Mouse (Mus musculus) MEL (cell line): ENCODE data around the gene Pfkfb1. TPM values are rescaled to one million over a fixed set of nuclear protein-coding genes. Genes with fewer than 3 reads are reported as not detected.
A peak's percentile ranks its signal among the peaks of the same experiment; 100 is the strongest.

Experiments used
- DNase-seq: peaks from one replicate; pipeline ENCODE4 v3.0.0; 2011; ENCODE audit warnings: low read depth, low spot score
- H3K27ac ChIP-seq: 2 replicates; pipeline ENCODE4 v1.5.1; 2012; ENCODE audit warnings: low read depth, mild to moderate bottlenecking, control low read depth, low read length, moderate library complexity; ENCODE audit not compliant: control insufficient read depth
- H3K27me3 ChIP-seq, 2 experiments: fragments of 150-350 bp in 1 of 2; sonication (generic) in 1 of 2; 2 replicates each; pipeline ENCODE4 v1.6.1; 2012; ENCODE audit warnings: low read length in 2 of 2, mild to moderate bottlenecking in 2 of 2, improper control_type of control experiment in 1 of 2, moderate library complexity in 1 of 2; ENCODE audit not compliant: insufficient read depth in 2 of 2, control insufficient read depth in 1 of 2
- H3K36me3 ChIP-seq, 2 experiments: 2 replicates each; pipeline ENCODE4 v1.6.1; 2012 to 2014; ENCODE audit warnings: low read length in 2 of 2, improper control_type of control experiment in 1 of 2, inconsistent platforms in 1 of 2, mild to moderate bottlenecking in 1 of 2; ENCODE audit not compliant: insufficient read depth in 2 of 2, control insufficient read depth in 1 of 2
- H3K4me1 ChIP-seq, 2 experiments: fragments of 150-350 bp in 1 of 2; sonication (generic) in 1 of 2; 2 replicates each; pipeline ENCODE4 v1.6.1; 2012; ENCODE audit warnings: low read length in 2 of 2, improper control_type of control experiment in 1 of 2, mild to moderate bottlenecking in 1 of 2; ENCODE audit not compliant: insufficient read depth in 2 of 2, control insufficient read depth in 1 of 2
- H3K4me3 ChIP-seq, 2 experiments: fragments of 150-350 bp in 1 of 2; sonication (generic) in 1 of 2; 2 replicates each; pipeline ENCODE4 v1.5.1; 2012; ENCODE audit warnings: low read depth in 2 of 2, low read length in 2 of 2, mild to moderate bottlenecking in 2 of 2, moderate library complexity in 2 of 2, control low read depth in 1 of 2, improper control_type of control experiment in 1 of 2; ENCODE audit not compliant: control insufficient read depth in 1 of 2, insufficient read depth in 1 of 2
- H3K79me2 ChIP-seq: 2 replicates; pipeline ENCODE4 v1.6.1; 2012; ENCODE audit warnings: mild to moderate bottlenecking, low read length, moderate library complexity; ENCODE audit not compliant: control insufficient read depth, poor library complexity, insufficient read depth
- H3K9ac ChIP-seq: 2 replicates; pipeline ENCODE4 v1.6.1; 2012; ENCODE audit warnings: low read depth, mild to moderate bottlenecking, control low read depth, low read length, moderate library complexity; ENCODE audit not compliant: control insufficient read depth, poor library complexity, severe bottlenecking
- H3K9me3 ChIP-seq: fragments of 150-350 bp; sonication (generic); replicated peaks from 2 replicates; pipeline ENCODE4 v1.6.1; 2012; ENCODE audit warnings: mild to moderate bottlenecking, low read length, improper control_type of control experiment, moderate library complexity; ENCODE audit not compliant: insufficient read depth
- BHLHE40 ChIP-seq: IDR thresholded peaks from 2 replicates; pipeline ENCODE4 v1.6.1; 2012; ENCODE audit warnings: low read depth, mild to moderate bottlenecking, inconsistent platforms, low read length, improper control_type of control experiment, borderline replicate concordance
- CHD1 ChIP-seq: IDR thresholded peaks from 2 replicates; pipeline ENCODE4 v1.6.1; 2012; ENCODE audit warnings: low read depth, mild to moderate bottlenecking, inconsistent platforms, low read length, improper control_type of control experiment
- CHD2 ChIP-seq: IDR thresholded peaks from 2 replicates; pipeline ENCODE4 v1.6.1; 2011; ENCODE audit warnings: low read length, improper control_type of control experiment
- CTCF ChIP-seq, 3 experiments: IDR thresholded peaks in 2 of 3; conservative IDR thresholded peaks in 1 of 3; 2 replicates each; pipeline ENCODE4 v1.5.1; 2011 to 2012; ENCODE audit warnings: low read length in 3 of 3, low read depth in 2 of 3, mild to moderate bottlenecking in 2 of 3, improper control_type of control experiment in 1 of 3, inconsistent platforms in 1 of 3, mixed read lengths in 1 of 3, moderate library complexity in 1 of 3; ENCODE audit not compliant: control insufficient read depth in 1 of 3, insufficient read depth in 1 of 3, poor library complexity in 1 of 3, severe bottlenecking in 1 of 3
- E2F4 ChIP-seq: IDR thresholded peaks from 2 replicates; pipeline ENCODE4 v1.6.1; 2011; ENCODE audit warnings: low read depth, low read length, improper control_type of control experiment, borderline replicate concordance
- ELF1 ChIP-seq: IDR thresholded peaks from 2 replicates; pipeline ENCODE4 v1.6.1; 2014; ENCODE audit warnings: low read depth, mild to moderate bottlenecking, inconsistent platforms, low read length, improper control_type of control experiment, moderate library complexity
- ETS1 ChIP-seq: IDR thresholded peaks from 2 replicates; pipeline ENCODE4 v1.6.1; 2012; ENCODE audit warnings: low read depth, mild to moderate bottlenecking, inconsistent platforms, low read length, improper control_type of control experiment, moderate library complexity
- GABPA ChIP-seq: IDR thresholded peaks from 2 replicates; pipeline ENCODE4 v1.6.1; 2012; ENCODE audit warnings: low read depth, mild to moderate bottlenecking, inconsistent platforms, low read length, improper control_type of control experiment, moderate library complexity
- GATA1 ChIP-seq: IDR thresholded peaks from 2 replicates; pipeline ENCODE4 v1.6.1; 2011; ENCODE audit warnings: low read depth, low read length, improper control_type of control experiment
- HCFC1 ChIP-seq: IDR thresholded peaks from 2 replicates; pipeline ENCODE4 v1.6.1; 2012; ENCODE audit warnings: low read depth, mild to moderate bottlenecking, inconsistent platforms, low read length, improper control_type of control experiment, moderate library complexity
- JUND ChIP-seq: IDR thresholded peaks from 2 replicates; pipeline ENCODE4 v1.6.1; 2011; ENCODE audit warnings: low read depth, mild to moderate bottlenecking, improper control_type of control experiment, low read length
- MAX ChIP-seq: IDR thresholded peaks from 2 replicates; pipeline ENCODE4 v1.6.1; 2011; ENCODE audit warnings: low read length, improper control_type of control experiment
- MAZ ChIP-seq: IDR thresholded peaks from 2 replicates; pipeline ENCODE4 v1.6.1; 2012; ENCODE audit warnings: low read depth, mild to moderate bottlenecking, inconsistent platforms, low read length, improper control_type of control experiment
- MYC ChIP-seq: IDR thresholded peaks from 2 replicates; pipeline ENCODE4 v1.6.1; 2011; ENCODE audit warnings: low read depth, mild to moderate bottlenecking, low read length, improper control_type of control experiment, moderate library complexity
- NELFE ChIP-seq: IDR thresholded peaks from 2 replicates; pipeline ENCODE4 v1.6.1; 2011; ENCODE audit warnings: low read depth, low read length, improper control_type of control experiment
- NRF1 ChIP-seq: IDR thresholded peaks from 2 replicates; pipeline ENCODE4 v1.6.1; 2014; ENCODE audit warnings: low read depth, mild to moderate bottlenecking, inconsistent platforms, low read length, improper control_type of control experiment, moderate library complexity; ENCODE audit not compliant: poor library complexity, insufficient read depth, severe bottlenecking
- POLR2A ChIP-seq, 2 experiments: IDR thresholded peaks; 2 replicates each; pipeline ENCODE4 v1.6.1; 2011 to 2012; ENCODE audit warnings: low read length in 2 of 2, mild to moderate bottlenecking in 2 of 2, control low read depth in 1 of 2, improper control_type of control experiment in 1 of 2, low read depth in 1 of 2, moderate library complexity in 1 of 2; ENCODE audit not compliant: control insufficient read depth in 1 of 2, insufficient read depth in 1 of 2, poor library complexity in 1 of 2
- POLR2AphosphoS2 ChIP-seq: IDR thresholded peaks from 2 replicates; pipeline ENCODE4 v1.6.1; 2011; ENCODE audit warnings: low read length, improper control_type of control experiment
- POLR2AphosphoS5 ChIP-seq: IDR thresholded peaks from 2 replicates; pipeline ENCODE4 v1.6.1; 2012; ENCODE audit warnings: low read depth, borderline replicate concordance, mild to moderate bottlenecking, inconsistent platforms, low read length, moderate library complexity, mixed read lengths
- RAD21 ChIP-seq: IDR thresholded peaks from 2 replicates; pipeline ENCODE4 v1.6.1; 2011; ENCODE audit warnings: mild to moderate bottlenecking, low read depth, low read length, improper control_type of control experiment
- SIN3A ChIP-seq: IDR thresholded peaks from 2 replicates; pipeline ENCODE4 v1.6.1; 2012; ENCODE audit warnings: low read length, improper control_type of control experiment, inconsistent platforms
- SMC3 ChIP-seq: IDR thresholded peaks from 2 replicates; pipeline ENCODE4 v1.6.1; 2011; ENCODE audit warnings: low read depth, low read length, improper control_type of control experiment
- USF2 ChIP-seq, 2 experiments: IDR thresholded peaks; 2 replicates each; pipeline ENCODE4 v1.6.1; 2011 to 2012; ENCODE audit warnings: improper control_type of control experiment in 2 of 2, low read length in 2 of 2, borderline replicate concordance in 1 of 2, inconsistent platforms in 1 of 2, low read depth in 1 of 2, mild to moderate bottlenecking in 1 of 2; ENCODE audit not compliant: insufficient read depth in 1 of 2
- ZC3H11A ChIP-seq: IDR thresholded peaks from 2 replicates; pipeline ENCODE4 v1.6.1; 2012; ENCODE audit warnings: low read depth, mild to moderate bottlenecking, inconsistent platforms, low read length, improper control_type of control experiment
- ZKSCAN1 ChIP-seq: IDR thresholded peaks from 2 replicates; pipeline ENCODE4 v1.6.1; 2012; ENCODE audit warnings: low read depth, mild to moderate bottlenecking, inconsistent platforms, low read length, improper control_type of control experiment, moderate library complexity
- ZMIZ1 ChIP-seq: IDR thresholded peaks from 2 replicates; pipeline ENCODE4 v1.6.1; 2012; ENCODE audit warnings: low read depth, mild to moderate bottlenecking, inconsistent platforms, low read length, improper control_type of control experiment, moderate library complexity
- ZNF384 ChIP-seq: IDR thresholded peaks from 2 replicates; pipeline ENCODE4 v1.6.1; 2012; ENCODE audit warnings: low read depth, mild to moderate bottlenecking, inconsistent platforms, low read length, improper control_type of control experiment
- polyA plus RNA-seq, 2 experiments: library from polyadenylated mRNA; stranded (reverse) in 1 of 2; unstranded in 1 of 2; fragments of >175 nt in 1 of 2; fragments of >200 nt in 1 of 2; gene quantifications; 2 replicates each; pipeline versions ENCODE4 v1.2.1 to v1.2.4; 2012; ENCODE audit warnings: low replicate concordance in 2 of 2, low read depth in 1 of 2; ENCODE audit not compliant: insufficient read length in 2 of 2, insufficient read depth in 1 of 2, missing spikeins in 1 of 2
- total RNA-seq: library from RNA; depleted of rRNA; stranded (reverse); fragments of 300-350 nt; gene quantifications from 2 replicates; pipeline ENCODE4 v1.2.3, GENCODE M21; 2012; rRNA removed

Gene Pfkfb1
- 1.9 and 2.9 TPM in 2 replicates for total RNA-seq
- polyA plus RNA-seq = 10 to 100 TPM in 1 of 2 experiments, not detected in 1; 10.3 TPM

- peak within 1 kb of the TSS; percentile 98 for H3K27ac ChIP-seq
- peaks cover 0 to 6% of the 10 kb centered on the region in 2 experiments; a peak in 3 of 4 replicates for H3K4me1 ChIP-seq
- DNase-seq = peak; percentile 94
- peaks cover 1 to 14% of the 10 kb centered on the region in 2 experiments; a peak in 3 of 4 replicates for H3K36me3 ChIP-seq
- H3K27me3 ChIP-seq = no peaks in the 10 kb centered on the region
- TF ChIP-seq CTCF (IDR thresholded peaks at IDR 0.05 in 2 of 3, conservative IDR thresholded peaks at IDR 0.05 in 1 of 3; ENCODE audit: control insufficient read depth in 1 of 3, insufficient read depth in 1 of 3, low read depth in 2 of 3, low read length in 3 of 3, poor library complexity in 1 of 3, severe bottlenecking in 1 of 3) (peak; percentile 56 to 80 (median 67)), CHD2 (no peak), MYC (peak; percentile 75), MAX (peak; percentile 66), JUND (no peak), HCFC1 (peak; percentile 74), NELFE (peak; percentile 89), BHLHE40 (peak; percentile 10; the same call in 1 of the 2 replicates), ZKSCAN1 (no peak), RAD21 (peak; percentile 45), ZC3H11A (peak; percentile 28), GATA1 (no peak), USF2 (IDR thresholded peaks at IDR 0.05; ENCODE audit: borderline replicate concordance in 1 of 2, insufficient read depth in 1 of 2, low read depth in 1 of 2, low read length in 2 of 2) (no peak), ZMIZ1 (peak; percentile 72; the same call in 1 of the 2 replicates), ELF1 (peak; percentile 78), E2F4 (peak; percentile 65; the same call in 1 of the 2 replicates), ZNF384 (0 out of 2 replicates have a peak, but pooled peaks have one; percentile 8), POLR2AphosphoS2 (peak; percentile 85), POLR2A (IDR thresholded peaks at IDR 0.05; ENCODE audit: control insufficient read depth in 1 of 2, insufficient read depth in 1 of 2, low read depth in 1 of 2, low read length in 2 of 2, poor library complexity in 1 of 2) (peak; percentile 82 to 95), POLR2AphosphoS5 (peak; percentile 90; the same call in 1 of the 2 replicates), SIN3A (peak; percentile 69), SMC3 (peak; percentile 70), NRF1 (0 out of 2 replicates have a peak, but pooled peaks have one; percentile 3), GABPA (no peak), CHD1 (peak; percentile 57; the same call in 1 of the 2 replicates), MAZ (0 out of 2 replicates have a peak, but pooled peaks have one; percentile 56), ETS1 (peak; percentile 12; the same call in 1 of the 2 replicates)
- H3K9me3 ChIP-seq = no peaks in the 10 kb centered on the region
- H3K9ac ChIP-seq = peak within 1 kb of the TSS; percentile 90
- H3K4me3 ChIP-seq = peak within 1 kb of the TSS; percentile 77 to 89
- peaks cover 12% of the 10 kb centered on the region; the same call in 1 of the 2 replicates for H3K79me2 ChIP-seq
These were observed at the start of gene Pfkfb1 for GRCm38 (mm10) chrX:150588023-150588764. TSS of gene Pfkfb1 (plus strand) at chrX:150588229.
